Mouse (Mus musculus) myocyte (in vitro differentiated cells): ENCODE measurements around the gene 1700029P11Rik.

Source experiments
- POLR2AphosphoS2 ChIP-seq: IDR thresholded peaks from one replicate; pipeline ENCODE4 v1.6.1; 2011; ENCODE audit warnings: low read depth, control low read depth; ENCODE audit not compliant: insufficient read length
- TCF12 ChIP-seq: IDR thresholded peaks from one replicate; pipeline ENCODE4 v1.6.1; 2011; ENCODE audit warnings: mild to moderate bottlenecking, control low read depth; ENCODE audit not compliant: poor library complexity, insufficient read depth, severe bottlenecking

- TF ChIP-seq POLR2AphosphoS2, result peak; percentile 56
- TF ChIP-seq TCF12, result no peak
Measured at GRCm38 (mm10) chr15:81960171-81961077, 19.9 kb upstream of the 1700029P11Rik start, which contains the start of gene Pmm1.
